Mouse (Mus musculus): ENCODE data around the gene Cel. TPM values are rescaled to one million over a fixed set of nuclear protein-coding genes. Genes with fewer than 3 reads are reported as not detected.

Gene Cel
- 13.0 and 42.1 TPM in 2 replicates for polyA plus RNA-seq (2015; fragmentation: Nextera tagmentation; extraction: Ambion mirVana)

GRCm38 (mm10) chr2:28563303-28563702, at the start of gene Cel:
Gene Cel, minus strand, starts transcription at chr2:28563403.

GRCm38 (mm10) chr2:28583651-28584050, 20.4 kb upstream of the Cel start, which contains the start of gene Gtf3c5:
Gene Gtf3c5, minus strand, starts transcription at chr2:28583751.

GRCm38 (mm10) chr2:28512798-28513401, 50.3 kb downstream of the Cel start, which contains the start of gene Ralgds:
Gene Ralgds, plus strand, starts transcription at chr2:28513125.

GRCm38 (mm10) chr2:28505795-28506194, 57.4 kb downstream of the Cel start, which contains the start of gene Gm10134:
Gene Gm10134, plus strand, starts transcription at chr2:28506095.

Other genes with a start within 250 kb of the Cel start
- 0.52 and 0.63 TPM in 2 replicates for gene Ppp1r26, start 116.6 kb downstream of the Cel start, polyA plus RNA-seq (2015; fragmentation: Nextera tagmentation; extraction: Ambion mirVana)
- gene 1700007K13Rik, start 97.1 kb downstream of the Cel start, polyA plus RNA-seq (2015; fragmentation: Nextera tagmentation; extraction: Ambion mirVana) = not detected in 2 replicates
- gene Mrps2, start 95.3 kb downstream of the Cel start, polyA plus RNA-seq (2015; fragmentation: Nextera tagmentation; extraction: Ambion mirVana) = 22.0 and 22.7 TPM in 2 replicates
- gene Gbgt1, start 66.5 kb downstream of the Cel start, polyA plus RNA-seq (2015; fragmentation: Nextera tagmentation; extraction: Ambion mirVana) = 0.76 and 0.95 TPM in 2 replicates
- 2.6 and 5.2 TPM in 2 replicates for gene Gm10134, start 57.3 kb downstream of the Cel start, polyA plus RNA-seq (2015; fragmentation: Nextera tagmentation; extraction: Ambion mirVana)
- gene Ralgds, start 50.3 kb downstream of the Cel start, polyA plus RNA-seq (2015; fragmentation: Nextera tagmentation; extraction: Ambion mirVana) = 3.1 and 5.0 TPM in 2 replicates
- gene Gtf3c5, start 20.3 kb upstream of the Cel start, polyA plus RNA-seq (2015; fragmentation: Nextera tagmentation; extraction: Ambion mirVana) = 15.9 and 17.4 TPM in 2 replicates
- gene Gfi1b, start 58.6 kb upstream of the Cel start, polyA plus RNA-seq (2015; fragmentation: Nextera tagmentation; extraction: Ambion mirVana) = 138 and 149 TPM in 2 replicates
- 9.4 TPM in 2 replicates for gene Tsc1, start 77.8 kb upstream of the Cel start, polyA plus RNA-seq (2015; fragmentation: Nextera tagmentation; extraction: Ambion mirVana)
- gene Spaca9, start 136.3 kb upstream of the Cel start, polyA plus RNA-seq (2015; fragmentation: Nextera tagmentation; extraction: Ambion mirVana) = 2.9 and 3.0 TPM in 2 replicates
- gene Ak8, start 136.8 kb upstream of the Cel start, polyA plus RNA-seq (2015; fragmentation: Nextera tagmentation; extraction: Ambion mirVana) = 0.35 and 0.67 TPM in 2 replicates